Mouse (Mus musculus): ENCODE measurements at regions not wholly inside any gene's neighbourhood (a gene's known extent, or its start where the extent isn't known, plus 50 kb on each side); places are given as distances from the start of the nearest gene placed in this dataset.

DNA sequence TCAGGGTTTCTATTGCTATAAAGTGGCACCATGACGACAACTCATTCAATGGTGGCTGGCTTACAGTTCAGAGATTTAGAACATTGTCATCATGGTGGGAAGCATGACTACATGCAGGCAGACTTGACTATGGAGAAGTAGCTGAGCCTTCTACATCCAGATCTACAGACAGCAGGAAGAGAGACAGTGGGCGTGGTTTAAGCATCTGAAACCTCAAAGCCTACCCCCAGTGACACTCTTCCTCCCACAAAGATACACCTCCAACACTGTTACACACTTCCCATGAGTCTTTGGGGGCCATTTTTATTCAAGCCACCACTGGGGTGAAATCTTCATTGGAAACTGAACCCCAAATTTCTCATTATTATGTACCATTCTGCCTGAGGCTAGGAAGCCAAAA is 191.0 kb downstream of the Sox4 start:
- no peak overlapping the region for H3K9ac ChIP-seq (ENCODE audit: low read depth, low read length)
- 58% methylated on average over 2 of the region's 2 CpGs for WGBS
- DNase-seq (ENCODE audit: low spot score) (no peak), ATAC-seq (replicated peaks; ENCODE audit: low FRiP score) (no peak)
- H3K27me3 ChIP-seq (replicated peaks; ENCODE audit: control insufficient read depth, insufficient read depth, low read length): no peaks in the 10 kb centered on the region
- no peaks in the 10 kb centered on the region for H3K9me3 ChIP-seq (ENCODE audit: control insufficient read depth, low read length)
- no peak overlapping the region for H3K27ac ChIP-seq (ENCODE audit: low read depth, low read length)
- peaks cover 5% of the 10 kb centered on the region; the same call in 1 of the 2 replicates for H3K4me1 ChIP-seq (replicated peaks; ENCODE audit: control insufficient read depth, insufficient read depth, low read length)
- no peaks in the 10 kb centered on the region for H3K36me3 ChIP-seq (ENCODE audit: control insufficient read depth, insufficient read depth, low read length)
- H3K4me2 ChIP-seq: no peak overlapping the region
- no peak overlapping the region for H3K4me3 ChIP-seq (ENCODE audit: low read depth, low read length)

DNA sequence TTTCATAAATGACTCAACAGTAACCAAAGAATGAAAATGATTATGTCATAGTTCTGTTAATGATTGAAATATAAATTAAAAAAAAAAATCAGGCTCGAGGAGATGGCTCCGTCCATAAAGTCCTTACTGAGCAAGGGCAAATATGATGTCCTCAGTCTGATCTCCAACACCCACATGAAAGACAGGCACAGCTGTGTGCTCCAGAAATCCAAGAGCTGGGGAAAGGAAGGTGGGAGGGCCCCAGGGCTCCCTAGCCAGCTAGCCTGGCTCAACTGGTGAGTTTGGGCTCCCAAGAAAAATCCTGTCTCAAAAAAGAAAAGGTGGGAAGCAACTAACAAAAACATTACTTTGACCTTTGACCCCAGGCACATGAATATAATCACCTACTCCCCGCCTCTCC is 194.5 kb downstream of the Sox4 start:
- H3K9me3 ChIP-seq (ENCODE audit: control insufficient read depth, low read length): no peaks in the 10 kb centered on the region
- no peak for DNase-seq (ENCODE audit: low spot score)
- no peaks in the 10 kb centered on the region for H3K27me3 ChIP-seq (replicated peaks; ENCODE audit: control insufficient read depth, insufficient read depth, low read length)
- no peak overlapping the region for H3K4me3 ChIP-seq (ENCODE audit: low read depth, low read length)
- 69% methylated on average over 3 of the region's 3 CpGs for WGBS
- no peaks in the 10 kb centered on the region for H3K36me3 ChIP-seq (ENCODE audit: control insufficient read depth, insufficient read depth, low read length)
- H3K4me1 ChIP-seq (replicated peaks; ENCODE audit: control insufficient read depth, insufficient read depth, low read length): peaks cover 11% of the 10 kb centered on the region; the same call in 1 of the 2 replicates
- H3K27ac ChIP-seq (ENCODE audit: low read depth, low read length): no peak overlapping the region
- H3K9ac ChIP-seq (ENCODE audit: low read depth, low read length): no peak overlapping the region
- H3K4me2 ChIP-seq: no peak overlapping the region
- ATAC-seq (replicated peaks; ENCODE audit: low FRiP score): no peak

- ATAC-seq (replicated peaks; ENCODE audit: low FRiP score) (peak; percentile 81), DNase-seq (ENCODE audit: low spot score) (peak; percentile 68)
- H3K9me3 ChIP-seq (ENCODE audit: control insufficient read depth, low read length): no peaks in the 10 kb centered on the region
- H3K27ac ChIP-seq (ENCODE audit: low read depth, low read length): peak overlapping the region; percentile 44
- no peaks in the 10 kb centered on the region for H3K36me3 ChIP-seq (ENCODE audit: control insufficient read depth, insufficient read depth, low read length)
- WGBS: 6% methylated on average over 13 of the region's 13 CpGs
- peak overlapping the region; percentile 25 for H3K4me3 ChIP-seq (ENCODE audit: low read depth, low read length)
- H3K4me1 ChIP-seq (replicated peaks; ENCODE audit: control insufficient read depth, insufficient read depth, low read length): peaks cover 11% of the 10 kb centered on the region; the same call in 1 of the 2 replicates
- H3K9ac ChIP-seq (ENCODE audit: low read depth, low read length): peak overlapping the region; percentile 49
- no peaks in the 10 kb centered on the region for H3K27me3 ChIP-seq (replicated peaks; ENCODE audit: control insufficient read depth, insufficient read depth, low read length)
- peak overlapping the region; percentile 67 for H3K4me2 ChIP-seq
These were observed 195.5 kb downstream of the Sox4 start for GRCm38 (mm10) chr13:28757846-28758522.

DNA sequence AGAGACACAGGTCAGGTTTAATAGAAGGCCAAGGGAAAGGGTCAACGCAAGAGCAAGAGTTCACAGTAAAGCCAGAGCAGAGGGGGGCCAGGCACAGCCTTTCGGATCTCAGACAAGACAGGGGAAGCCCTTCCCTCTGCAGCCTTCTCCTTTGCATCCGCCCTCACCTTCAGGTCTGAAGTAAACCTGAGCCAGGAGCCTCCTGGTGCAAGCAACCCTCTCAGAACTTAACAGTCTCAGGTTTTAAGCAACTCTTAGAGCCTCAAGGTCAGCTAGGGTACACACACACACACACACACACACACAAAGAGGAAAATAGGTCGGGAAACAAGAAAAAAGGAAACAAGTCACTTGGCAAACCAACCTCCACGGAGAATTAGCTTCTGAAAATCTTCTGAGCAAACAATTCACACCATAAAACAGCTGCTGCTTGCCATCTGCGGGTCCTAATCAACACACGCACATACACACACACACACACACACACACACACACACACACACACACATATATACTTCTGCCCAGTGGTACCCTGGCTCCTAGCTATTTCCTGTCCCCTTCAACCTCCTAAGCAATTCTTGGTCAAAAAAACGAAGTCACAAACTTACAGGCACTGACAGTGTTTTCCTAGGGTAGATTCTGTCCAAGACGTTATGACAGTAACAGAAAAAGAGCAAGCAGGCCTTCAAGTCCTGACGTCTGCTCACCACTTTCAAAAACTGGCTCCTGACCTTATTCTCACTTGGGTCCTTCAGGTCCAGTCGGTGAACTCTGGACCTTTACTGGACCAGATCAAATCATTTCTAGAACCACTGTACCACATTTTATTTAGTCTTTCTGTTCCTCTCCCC is 196.4 kb downstream of the Sox4 start:
- Histone ChIP-seq H3K9me3 (ENCODE audit: control insufficient read depth, low read length) (no peaks in the 10 kb centered on the region), H3K9ac (ENCODE audit: low read depth, low read length) (no peak overlapping the region), H3K27ac (ENCODE audit: low read depth, low read length) (peak overlapping the region; percentile 35; the same call in 1 of the 2 replicates), H3K36me3 (ENCODE audit: control insufficient read depth, insufficient read depth, low read length) (no peaks in the 10 kb centered on the region), H3K4me3 (ENCODE audit: low read depth, low read length) (peak overlapping the region; percentile 25; the same call in 1 of the 2 replicates), H3K27me3 (replicated peaks; ENCODE audit: control insufficient read depth, insufficient read depth, low read length) (no peaks in the 10 kb centered on the region), H3K4me2 (peak overlapping the region; percentile 67), H3K4me1 (replicated peaks; ENCODE audit: control insufficient read depth, insufficient read depth, low read length) (peaks cover 11% of the 10 kb centered on the region; the same call in 1 of the 2 replicates)
- WGBS: 31% methylated on average over 11 of the region's 11 CpGs
- DNase-seq (ENCODE audit: low spot score) (no peak), ATAC-seq (replicated peaks; ENCODE audit: low FRiP score) (no peak)

GRCm38 (mm10) chr13:28754207-28754606 is 199.3 kb downstream of the Sox4 start:
- Histone ChIP-seq H3K27me3 (replicated peaks; ENCODE audit: control insufficient read depth, insufficient read depth, low read length) (no peaks in the 10 kb centered on the region), H3K9me3 (ENCODE audit: control insufficient read depth, low read length) (no peaks in the 10 kb centered on the region), H3K4me3 (ENCODE audit: low read depth, low read length) (no peak overlapping the region), H3K9ac (ENCODE audit: low read depth, low read length) (no peak overlapping the region), H3K36me3 (ENCODE audit: control insufficient read depth, insufficient read depth, low read length) (no peaks in the 10 kb centered on the region), H3K4me1 (replicated peaks; ENCODE audit: control insufficient read depth, insufficient read depth, low read length) (peaks cover 11% of the 10 kb centered on the region; the same call in 1 of the 2 replicates), H3K27ac (ENCODE audit: low read depth, low read length) (no peak overlapping the region), H3K4me2 (no peak overlapping the region)
- 55% methylated on average over 5 of the region's 5 CpGs for WGBS
- no peak for DNase-seq (ENCODE audit: low spot score)
- no peak for ATAC-seq (replicated peaks; ENCODE audit: low FRiP score)

DNA sequence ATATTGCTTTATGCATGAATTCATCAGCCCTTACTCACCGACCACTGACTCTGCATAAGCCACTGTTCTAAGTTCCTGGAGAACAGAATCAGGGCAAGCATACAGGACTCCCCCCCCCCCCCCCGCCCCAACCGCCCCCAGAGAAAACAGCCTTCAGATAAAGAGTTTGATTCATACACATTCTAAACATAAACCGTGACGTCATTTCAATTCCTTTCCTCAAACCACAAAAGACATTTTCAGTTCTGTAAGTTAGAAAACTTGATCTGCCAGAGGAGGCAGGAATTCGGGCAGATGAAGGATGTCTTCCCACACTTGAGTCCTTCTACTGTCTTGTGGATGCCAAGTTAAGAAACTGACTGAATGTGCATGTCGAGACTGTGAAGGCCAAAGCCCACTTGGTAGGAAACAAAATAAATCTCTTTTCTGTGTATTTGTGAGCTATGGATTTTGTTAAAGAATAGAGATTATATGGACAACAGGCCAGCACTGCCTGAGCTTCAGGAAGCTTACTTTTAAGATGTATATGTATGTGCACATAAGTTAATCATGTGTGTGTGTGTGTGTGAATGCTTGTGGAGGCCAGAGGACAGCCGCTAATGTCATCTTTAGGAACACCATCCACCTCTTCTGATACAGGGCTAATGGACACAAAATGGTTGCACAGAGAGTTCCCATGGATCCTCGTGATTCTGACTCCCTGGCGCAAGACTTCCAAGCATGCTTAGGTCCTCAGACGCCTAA is 202.4 kb downstream of the Sox4 start:
- 75% methylated on average over 11 of the region's 11 CpGs for WGBS
- DNase-seq (ENCODE audit: low spot score) (no peak), ATAC-seq (replicated peaks; ENCODE audit: low FRiP score) (no peak)
- Histone ChIP-seq H3K36me3 (ENCODE audit: control insufficient read depth, insufficient read depth, low read length) (no peaks in the 10 kb centered on the region), H3K27me3 (replicated peaks; ENCODE audit: control insufficient read depth, insufficient read depth, low read length) (no peaks in the 10 kb centered on the region), H3K9me3 (ENCODE audit: control insufficient read depth, low read length) (no peaks in the 10 kb centered on the region), H3K9ac (ENCODE audit: low read depth, low read length) (no peak overlapping the region), H3K27ac (ENCODE audit: low read depth, low read length) (no peak overlapping the region), H3K4me2 (no peak overlapping the region), H3K4me1 (replicated peaks; ENCODE audit: control insufficient read depth, insufficient read depth, low read length) (0 out of 2 replicates have a peak, but pooled peaks cover 3% of the 10 kb centered on the region), H3K4me3 (ENCODE audit: low read depth, low read length) (no peak overlapping the region)

DNA sequence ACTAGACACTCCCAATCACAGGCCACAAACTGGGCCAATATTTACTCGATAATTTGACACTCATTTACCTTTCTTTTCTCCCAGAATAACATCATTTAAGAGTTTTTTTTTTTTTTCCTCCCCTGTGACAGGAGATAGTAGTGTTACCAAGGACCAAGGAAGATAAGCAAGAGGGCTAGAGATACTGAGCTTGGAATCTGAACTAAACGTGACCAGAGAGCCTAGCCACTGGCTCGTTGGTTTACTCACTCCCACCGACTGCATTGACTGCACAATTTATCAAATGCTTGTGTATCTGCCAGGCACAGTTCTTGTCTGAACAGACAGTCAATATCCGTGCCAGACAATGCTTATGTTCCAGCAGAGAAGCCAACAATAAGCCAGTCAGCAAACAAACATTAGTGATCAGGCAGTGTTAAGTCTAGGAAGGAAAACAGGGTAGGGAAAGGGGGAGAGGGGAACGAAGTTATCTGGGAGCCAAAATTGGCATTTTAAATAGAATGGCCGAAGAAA is 213.3 kb downstream of the Sox4 start:
- no peaks in the 10 kb centered on the region; the same call in none of the 2 replicates for H3K4me1 ChIP-seq (replicated peaks; ENCODE audit: control insufficient read depth, insufficient read depth, low read length)
- no peak overlapping the region for H3K4me2 ChIP-seq
- H3K9ac ChIP-seq (ENCODE audit: low read depth, low read length): no peak overlapping the region
- no peak overlapping the region for H3K27ac ChIP-seq (ENCODE audit: low read depth, low read length)
- no peaks in the 10 kb centered on the region for H3K9me3 ChIP-seq (ENCODE audit: control insufficient read depth, low read length)
- ATAC-seq (replicated peaks; ENCODE audit: low FRiP score) (no peak), DNase-seq (ENCODE audit: low spot score) (no peak)
- no peak overlapping the region for H3K4me3 ChIP-seq (ENCODE audit: low read depth, low read length)
- H3K36me3 ChIP-seq (ENCODE audit: control insufficient read depth, insufficient read depth, low read length): no peaks in the 10 kb centered on the region
- no peaks in the 10 kb centered on the region for H3K27me3 ChIP-seq (replicated peaks; ENCODE audit: control insufficient read depth, insufficient read depth, low read length)
- WGBS: 28% methylated on average over 7 of the region's 7 CpGs
